Mouse (Mus musculus): ENCODE measurements around the gene Myo15b.

DNA sequence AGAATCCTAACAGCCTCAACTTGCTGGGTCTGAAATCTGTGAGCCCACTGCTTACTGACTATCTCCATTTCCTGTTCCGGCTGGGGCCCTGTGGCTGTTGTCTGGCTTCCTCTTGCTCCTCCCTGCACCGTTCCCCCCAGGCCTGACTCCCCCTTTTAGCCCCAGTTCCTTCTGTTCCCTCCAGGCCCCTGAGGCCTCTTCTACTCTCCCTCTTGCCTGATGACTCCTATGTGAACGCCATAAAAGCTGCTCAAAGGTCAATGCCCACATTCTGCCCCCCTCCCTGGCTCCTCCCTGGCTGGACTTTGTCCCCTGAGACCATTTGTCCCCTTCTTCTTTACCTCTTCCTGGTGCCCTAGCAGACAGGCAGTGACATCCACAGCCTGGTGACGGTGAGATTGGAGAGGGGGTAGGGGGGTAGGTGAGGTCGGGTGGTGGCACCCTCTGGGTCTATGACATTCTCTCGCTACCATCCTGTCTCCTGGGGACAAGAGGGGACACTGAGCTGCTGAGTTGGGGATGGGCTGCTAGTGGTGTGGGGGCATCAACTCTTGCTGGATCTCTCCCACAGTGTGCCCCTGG lies 19.1 kb downstream of the Myo15b start:
- TF ChIP-seq CTCF (IDR thresholded peaks at IDR 0.05; ENCODE audit: low read depth, low read length) (no peak), POLR2A (IDR thresholded peaks at IDR 0.05; ENCODE audit: extremely low read depth, insufficient read depth, low read length) (no peak)

Data from liver, adult 2 months (tissue).